Mouse (Mus musculus): ENCODE results near the gene Dhrs11. TPM values are rescaled to one million over a fixed set of nuclear protein-coding genes. Genes with fewer than 3 reads are reported as not detected.

Gene Dhrs11
- total RNA-seq (2023): 12.3 TPM

DNA sequence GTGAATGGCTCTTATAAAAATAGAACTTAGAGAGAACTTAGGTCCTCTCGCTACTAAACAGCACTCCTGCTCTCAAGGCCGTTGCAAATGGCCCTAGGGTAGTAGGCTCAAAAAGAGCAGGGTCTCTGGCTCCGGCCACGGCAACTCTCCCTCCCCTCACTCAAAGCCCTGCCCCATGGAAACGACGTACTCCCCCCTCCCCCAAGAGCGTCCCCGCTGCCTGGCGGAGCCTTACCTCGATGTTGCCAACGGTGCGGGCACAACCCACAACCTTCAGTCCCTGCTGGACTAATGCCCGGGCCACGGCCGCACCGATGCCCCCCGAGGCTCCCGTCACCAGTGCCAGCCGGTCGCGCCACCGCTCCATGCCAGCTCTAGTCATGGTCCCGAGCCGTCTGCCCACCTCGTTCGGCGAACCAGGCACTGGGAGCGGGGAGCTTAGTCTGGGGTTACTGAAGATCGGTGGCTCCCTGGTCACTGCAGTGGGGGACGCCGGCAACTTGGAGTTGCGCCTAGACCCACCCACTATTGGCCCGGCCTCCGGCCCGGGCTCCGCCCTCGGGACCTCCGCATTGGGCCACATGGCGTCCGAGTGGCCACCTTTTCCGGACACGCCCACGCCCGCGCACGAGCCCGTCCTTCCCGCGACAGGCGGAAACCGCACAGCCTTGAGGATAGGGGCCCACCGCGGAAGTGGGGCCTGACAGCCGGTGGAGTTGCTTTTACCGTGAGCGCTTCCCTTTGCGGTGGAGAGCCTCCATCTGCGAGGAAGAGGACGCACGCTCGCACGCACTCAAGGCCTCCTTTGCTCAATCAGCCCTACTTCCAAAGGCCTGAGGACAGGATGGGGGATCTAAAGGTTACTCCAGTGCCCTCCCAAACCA is at the start of gene Dhrs11:
TSS of gene Dhrs11 (minus strand) at position 479 of the 884 bp plus-strand sequence.

DNA sequence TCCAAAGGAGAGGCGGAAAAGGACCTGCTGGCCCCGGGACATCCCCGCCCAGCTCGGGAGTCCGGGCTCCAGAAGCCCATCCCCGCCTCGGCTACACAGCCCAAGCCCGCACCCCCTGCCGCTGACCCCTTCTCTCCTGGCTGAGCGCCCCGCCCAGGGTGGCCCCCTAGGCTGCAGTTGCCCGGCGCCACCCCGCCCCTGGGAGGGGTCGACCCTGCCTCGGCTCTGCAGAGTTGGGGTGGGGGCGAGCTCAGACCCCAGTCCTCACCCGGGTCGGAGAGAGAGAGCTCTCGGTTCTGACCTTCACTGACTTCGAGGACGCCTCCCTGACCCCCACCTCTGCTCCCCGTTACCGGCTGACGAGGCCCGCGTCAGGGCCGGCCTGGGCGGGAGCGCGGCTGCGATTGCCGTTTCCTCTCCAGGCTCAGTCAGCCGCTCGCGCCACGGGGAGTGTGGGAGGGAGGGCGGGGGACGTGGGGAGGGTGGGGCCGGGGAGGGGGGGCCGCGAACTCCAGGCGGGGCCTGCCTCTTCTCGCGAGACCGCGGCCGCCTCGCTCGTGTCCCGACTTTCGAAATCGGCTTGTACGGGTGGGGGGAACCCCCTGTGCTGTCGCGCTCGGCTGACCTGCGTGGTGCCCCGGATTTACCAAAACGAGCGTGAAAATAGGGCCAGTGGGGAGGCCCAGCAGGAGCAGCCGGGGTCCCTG is 41.7 kb upstream of the Dhrs11 start, which contains the start of gene Ggnbp2:
TSS of gene Ggnbp2 (minus strand) at position 481 of the 707 bp plus-strand sequence.

DNA sequence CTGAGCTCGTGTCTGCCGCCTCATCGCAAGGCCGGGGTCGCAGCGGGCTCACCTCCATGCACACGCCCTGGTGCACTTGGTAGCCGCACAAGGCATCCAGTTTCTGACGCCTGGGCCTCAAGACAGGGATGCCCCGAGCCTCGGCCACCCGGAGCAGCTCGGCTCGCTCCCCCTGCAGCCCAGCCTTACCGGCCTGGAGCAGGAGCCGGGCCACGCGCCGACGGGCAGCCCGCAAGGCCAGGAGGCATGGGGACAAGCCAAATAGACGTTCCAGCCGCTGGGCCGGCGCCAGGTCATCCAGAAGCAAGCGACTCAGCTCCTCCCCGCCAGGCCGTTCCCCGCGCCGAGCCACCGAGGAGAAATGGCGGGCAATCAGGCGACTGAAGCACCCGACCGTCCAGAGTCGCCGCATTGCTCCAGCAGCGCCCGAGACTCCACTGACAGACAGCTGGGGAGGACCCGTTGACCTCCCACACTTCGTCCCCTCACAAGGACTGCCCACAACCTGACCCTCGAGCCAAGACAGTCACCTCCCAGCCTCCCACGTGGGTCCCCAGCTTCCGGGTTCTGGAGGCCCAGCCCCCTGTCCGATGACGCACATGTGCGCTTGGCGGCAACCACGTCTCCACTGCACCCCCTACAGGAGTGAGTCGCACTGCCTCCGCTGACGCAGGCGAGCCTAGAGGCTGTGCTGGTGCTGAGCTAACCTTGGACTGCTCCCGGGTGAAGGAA is 9.7 kb downstream of the Dhrs11 start, which contains the start of gene Mrm1:
TSS of gene Mrm1 (minus strand) at position 555 of the 732 bp plus-strand sequence.

Other genes with a start within 250 kb of the Dhrs11 start
- 25.6 TPM for gene Mrm1, start 9.5 kb downstream of the Dhrs11 start, total RNA-seq (2023)
- gene Ggnbp2, start 41.8 kb upstream of the Dhrs11 start, total RNA-seq (2023): 156 TPM
- gene Myo19, start 51.2 kb upstream of the Dhrs11 start, total RNA-seq (2023): 7.8 TPM
- 5.8 TPM for gene Pigw, start 51.3 kb upstream of the Dhrs11 start, total RNA-seq (2023)
- gene Znhit3, start 87.4 kb upstream of the Dhrs11 start, total RNA-seq (2023): 25.3 TPM
- gene Car4, start 128.8 kb upstream of the Dhrs11 start, total RNA-seq (2023): not detected